Mouse (Mus musculus) megakaryocyte-erythroid progenitor cell, adult 5-6 weeks (primary cell): ENCODE results near the gene Slx4. TPM values are rescaled to one million over a fixed set of nuclear protein-coding genes. Genes with fewer than 3 reads are reported as not detected.
"Not testable (repeated sequence)": the region's sequence is repeated elsewhere in the genome, so short reads cannot be mapped to it uniquely, and the experiment has no call there.

Experiments used
- ATAC-seq: replicated peaks from 2 replicates; pipeline ENCODE4 v1.8.0; 2016; ENCODE audit warnings: mild to moderate bottlenecking, inconsistent platforms; ENCODE audit not compliant: severe bottlenecking, poor library complexity, low FRiP score, low TSS enrichment
- total RNA-seq, 2 experiments: library from RNA; stranded (forward) in 1 of 2; stranded (reverse) in 1 of 2; fragments of 200-1000, 215-1000 nt in 1 of 2; fragments of >200 nt in 1 of 2; fragmentation: Nextera tagmentation in 1 of 2; gene quantifications; 2 replicates each; pipeline ENCODE4 v1.2.3; 2014 to 2017

The Slx4 gene
- total RNA-seq, 2 experiments from 2014 or later = 35.6 to 61.3 TPM

DNA sequence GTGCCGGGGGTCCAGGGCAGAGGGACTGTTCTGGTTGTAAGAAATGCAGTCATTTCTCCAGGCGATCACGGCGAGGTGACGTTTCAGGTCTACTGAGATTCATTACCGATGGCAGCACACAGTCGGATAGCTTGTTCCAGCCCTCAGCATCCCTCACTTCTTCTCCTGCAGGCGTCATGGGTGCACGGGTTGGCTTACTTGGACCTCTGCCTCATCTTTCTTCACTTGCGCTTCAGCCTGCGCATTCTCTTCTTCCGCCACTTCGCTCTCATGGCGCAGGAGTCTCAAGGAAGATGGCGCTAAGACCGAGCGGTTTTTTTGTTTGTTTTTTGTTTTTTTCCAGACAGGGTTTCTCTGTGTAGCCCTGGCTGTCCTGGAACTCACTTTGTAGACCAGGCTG is 13.2 kb upstream of the Slx4 start:
- not testable (repeated sequence) for ATAC-seq

DNA sequence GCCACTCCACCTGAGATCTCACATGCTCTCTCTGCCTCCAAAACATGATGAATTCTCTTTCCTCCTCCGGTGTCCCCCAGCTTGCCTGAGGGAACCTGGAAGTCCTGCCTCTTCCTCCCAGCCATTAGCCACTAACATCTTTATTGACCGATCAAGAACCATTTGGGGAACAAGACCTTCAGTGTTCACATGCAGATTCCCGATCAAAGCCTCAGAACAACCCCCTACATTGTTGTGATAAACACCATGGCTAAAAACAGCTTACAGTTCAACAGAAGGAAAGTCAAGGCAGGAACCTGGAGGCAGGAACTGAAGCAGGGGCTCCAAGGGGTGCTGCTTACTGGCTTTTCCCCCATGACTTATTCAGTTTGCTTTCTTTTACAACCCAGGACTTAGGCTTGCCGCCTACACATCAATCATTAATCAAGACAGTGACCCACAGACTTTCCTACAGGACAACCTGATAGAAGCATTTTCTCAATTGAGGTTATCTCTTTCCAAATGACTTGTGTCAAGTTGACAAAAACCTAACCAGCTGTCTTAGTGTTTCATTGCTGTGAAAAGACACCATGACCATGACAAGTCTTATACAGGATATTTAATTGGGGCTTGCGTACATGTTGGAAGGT is 10.6 kb upstream of the Slx4 start:
- no peak for ATAC-seq

DNA sequence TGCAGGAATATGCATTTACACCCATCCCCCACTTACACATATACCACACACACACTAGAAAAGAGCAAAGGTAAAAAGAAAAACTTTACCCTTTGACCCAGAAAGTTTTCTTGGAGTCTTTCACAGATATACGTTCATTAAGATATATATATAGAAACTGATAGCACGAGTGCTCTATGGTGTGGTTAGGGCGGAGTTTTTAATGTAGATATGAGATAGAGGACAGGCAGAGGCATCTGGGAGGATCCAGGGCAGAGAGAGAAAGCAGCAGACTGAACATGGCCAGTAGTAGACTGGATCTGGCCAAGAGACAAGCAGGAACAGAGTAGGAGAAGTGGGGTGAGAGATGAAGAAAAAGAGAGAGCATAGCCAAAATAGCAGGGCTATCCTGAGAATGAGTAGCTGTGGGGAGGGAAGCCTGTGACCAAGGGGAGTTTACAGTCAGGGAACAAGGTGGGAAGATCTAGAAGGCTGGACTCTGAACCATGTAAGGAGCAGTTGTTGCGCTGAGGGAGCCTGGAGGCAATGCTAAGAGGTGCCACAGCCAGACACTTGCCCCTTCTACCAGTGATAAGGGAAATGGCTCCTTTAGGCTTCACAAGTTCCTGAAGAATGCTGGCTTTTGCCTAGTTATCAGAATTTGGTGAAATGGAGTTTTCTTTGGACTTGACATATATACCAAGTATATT is 9.5 kb upstream of the Slx4 start:
- peak; percentile 95 for ATAC-seq

DNA sequence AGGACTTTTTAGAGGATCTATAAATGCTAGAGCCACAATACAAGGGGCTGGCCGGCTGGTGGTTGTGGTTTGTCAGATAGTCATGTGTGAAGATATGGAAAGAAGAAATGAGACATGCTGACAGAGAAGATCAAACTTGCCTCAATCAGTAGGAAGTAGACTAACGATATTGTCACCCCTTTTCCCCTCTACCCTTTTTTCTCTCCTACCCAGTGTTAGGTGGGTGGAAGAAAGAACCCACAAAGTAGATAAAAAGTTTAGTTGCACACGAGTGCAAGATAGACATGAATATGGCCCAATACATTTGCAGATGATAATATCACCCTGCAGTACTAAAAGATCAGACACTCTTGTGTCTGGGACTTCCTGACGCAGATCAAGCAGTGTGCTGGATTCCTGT is 15.2 kb downstream of the Slx4 start:
- no peak for ATAC-seq

DNA sequence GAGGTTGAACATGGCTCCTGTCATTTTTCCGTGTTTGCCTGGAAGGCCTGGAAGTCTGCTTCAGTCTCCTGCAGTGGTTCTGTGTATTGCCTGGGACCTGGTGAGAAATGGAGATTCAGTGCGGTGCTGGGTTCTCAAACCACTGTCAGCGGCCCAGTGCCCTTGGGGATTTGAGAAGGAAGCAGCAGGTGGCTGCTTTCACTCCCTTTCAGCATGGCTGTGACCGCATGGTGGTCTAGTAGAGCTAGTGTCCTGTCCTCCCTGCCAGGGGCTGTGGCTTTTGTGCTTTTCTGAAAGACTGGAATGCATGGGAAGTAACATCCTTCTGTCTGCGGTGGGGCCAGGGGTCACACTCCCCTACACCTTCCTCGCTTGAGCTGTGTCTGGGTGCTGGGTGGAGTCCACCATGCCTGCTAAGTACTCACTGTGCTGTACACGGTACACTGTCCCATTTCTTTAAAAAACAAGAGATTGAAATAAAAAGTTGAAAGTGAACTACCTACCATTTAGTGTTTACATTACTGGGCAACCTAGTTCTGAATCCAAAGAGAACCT is 20.3 kb downstream of the Slx4 start:
- ATAC-seq = no peak

DNA sequence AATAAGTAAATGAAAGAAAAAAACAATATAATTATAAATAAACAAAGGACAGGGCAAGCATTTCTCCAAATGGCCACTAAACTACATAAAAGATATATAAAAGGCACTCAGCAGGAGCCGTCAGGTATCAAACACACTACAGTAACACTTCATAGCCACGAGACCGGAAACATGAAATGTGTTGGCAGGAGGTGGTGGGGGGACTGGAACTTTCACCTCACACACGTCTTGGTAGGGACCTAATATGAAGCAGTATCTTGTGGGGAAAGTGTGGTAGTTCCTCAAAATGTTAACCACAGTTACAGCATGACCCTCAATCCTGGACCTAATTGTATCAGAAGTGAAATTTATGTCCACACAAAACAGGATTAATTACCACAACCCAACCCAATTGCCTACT is 21.4 kb downstream of the Slx4 start:
- ATAC-seq = no peak

DNA sequence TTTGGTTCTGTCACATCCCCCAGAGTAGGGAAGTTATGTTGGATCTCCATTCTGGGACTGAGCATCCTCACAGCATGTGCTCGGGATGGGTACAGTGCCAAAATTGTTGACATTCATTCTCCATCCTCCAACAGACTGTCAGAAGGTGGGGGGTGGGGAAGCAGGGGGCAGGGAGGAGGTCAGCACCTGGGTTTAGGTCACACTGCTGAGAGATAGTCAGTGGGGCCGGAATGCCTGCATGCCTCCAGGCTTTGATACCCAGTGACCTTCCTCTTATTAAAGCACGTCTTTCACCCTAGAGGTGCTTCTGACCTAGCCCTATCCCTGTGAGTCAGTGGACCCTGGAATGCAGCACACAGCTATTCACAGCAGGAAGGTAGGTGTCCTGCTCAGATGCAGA is 26.9 kb downstream of the Slx4 start:
- ATAC-seq = no peak

DNA sequence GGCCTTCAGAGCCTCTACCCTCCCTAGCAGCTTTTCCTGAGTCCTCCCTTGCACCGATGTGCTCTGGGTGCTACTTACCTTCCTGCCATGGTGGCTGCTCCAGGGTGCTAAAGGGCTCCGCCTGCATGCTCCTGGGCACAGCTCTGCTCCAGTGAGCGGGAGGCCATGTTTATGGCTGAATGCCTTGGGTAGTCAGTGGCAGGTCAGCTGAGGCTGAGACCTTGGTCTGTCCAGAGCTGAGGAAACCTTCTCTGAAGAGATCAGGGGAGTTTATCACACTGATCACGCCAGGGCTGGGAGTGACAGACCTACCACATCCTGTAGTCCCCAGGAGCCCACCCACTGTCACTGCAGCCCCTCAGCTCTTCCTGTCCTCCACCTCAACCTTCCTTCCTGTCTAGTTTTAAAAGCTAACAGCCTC is 27.3 kb downstream of the Slx4 start, which contains the start of gene Nlrc3:
TSS of gene Nlrc3 (minus strand) at position 382 of the 421 bp plus-strand sequence.
- ATAC-seq = peak; percentile 35; the same call in 1 of the 2 replicates

DNA sequence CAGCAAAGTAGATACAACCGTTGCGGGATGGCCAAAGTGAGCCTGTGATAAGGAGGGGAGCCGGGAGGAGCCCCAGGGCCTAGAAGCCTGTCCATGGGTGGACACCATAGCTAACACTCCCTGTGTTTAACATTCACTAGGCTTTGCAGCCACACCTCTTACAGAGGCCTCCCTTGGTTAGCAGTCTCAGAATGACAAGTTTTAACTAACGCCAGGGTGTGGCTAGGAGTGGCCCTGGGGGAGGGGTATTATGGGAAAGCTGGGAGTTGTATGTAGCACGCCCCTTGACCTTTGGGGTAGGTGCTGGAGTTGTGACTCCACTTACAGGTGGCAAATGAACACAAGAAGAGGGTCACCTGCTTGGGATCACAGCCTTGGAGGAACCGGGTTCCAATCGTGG is 27.9 kb downstream of the Slx4 start:
- 0 out of 2 replicates have a peak, but pooled peaks have one; percentile 31 for ATAC-seq

DNA sequence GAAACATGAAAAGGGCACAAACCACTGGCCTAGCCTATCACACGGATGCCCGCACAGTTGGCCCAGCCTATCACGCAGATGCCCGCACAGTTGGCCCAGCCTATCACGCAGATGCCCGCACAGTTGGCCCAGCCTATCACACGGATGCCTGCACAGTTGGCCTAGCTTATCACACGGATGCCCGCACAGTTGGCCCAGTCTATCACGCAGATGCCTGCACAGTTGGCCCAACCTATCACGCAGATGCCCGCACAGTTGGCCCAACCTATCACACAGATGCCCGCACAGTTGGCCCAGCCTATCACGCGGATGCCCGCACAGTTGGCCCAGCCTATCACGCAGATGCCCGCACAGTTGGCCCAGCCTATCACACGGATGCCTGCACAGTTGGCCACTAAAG is 29.1 kb downstream of the Slx4 start:
- not testable (repeated sequence) for ATAC-seq

DNA sequence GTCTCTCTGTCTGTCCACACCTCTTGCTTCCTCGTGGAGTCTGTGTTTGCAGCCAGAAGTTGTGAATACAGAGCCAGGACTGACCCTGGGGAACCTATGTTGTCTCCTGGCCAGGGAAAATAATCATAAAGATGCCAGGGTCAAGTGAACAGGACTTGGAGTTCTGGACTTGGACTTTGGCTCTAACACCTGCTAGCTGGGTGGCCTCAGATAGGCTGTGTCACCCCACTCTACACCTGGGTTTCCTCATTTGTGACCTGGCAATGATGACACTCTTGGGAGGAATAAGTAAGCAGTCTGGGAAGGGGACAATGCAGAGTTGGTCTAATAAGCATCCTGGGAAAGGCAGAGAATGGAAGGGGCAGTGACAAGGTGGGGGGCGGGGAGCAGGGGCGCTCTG is 38.0 kb downstream of the Slx4 start:
- no peak for ATAC-seq

DNA sequence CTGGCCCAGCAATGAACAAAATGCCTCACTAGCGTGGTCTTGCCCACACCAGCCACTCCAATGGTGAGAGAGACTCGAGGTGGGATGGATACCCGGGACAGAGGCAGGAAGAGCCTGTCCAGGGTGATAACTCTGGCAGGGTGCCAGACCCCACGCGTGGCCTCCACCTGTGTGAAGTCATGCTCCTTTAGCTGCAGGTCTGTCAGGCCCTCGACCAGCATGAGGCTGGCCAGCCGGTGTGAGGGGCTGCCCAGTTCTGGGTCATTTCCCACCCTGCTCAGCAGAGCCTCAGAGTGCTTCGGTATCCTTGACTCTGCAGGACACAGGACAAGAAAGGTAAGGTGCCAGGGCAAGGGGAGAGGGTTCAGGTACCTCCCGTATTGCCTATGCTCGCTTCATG is 38.6 kb downstream of the Slx4 start:
- no peak for ATAC-seq

DNA sequence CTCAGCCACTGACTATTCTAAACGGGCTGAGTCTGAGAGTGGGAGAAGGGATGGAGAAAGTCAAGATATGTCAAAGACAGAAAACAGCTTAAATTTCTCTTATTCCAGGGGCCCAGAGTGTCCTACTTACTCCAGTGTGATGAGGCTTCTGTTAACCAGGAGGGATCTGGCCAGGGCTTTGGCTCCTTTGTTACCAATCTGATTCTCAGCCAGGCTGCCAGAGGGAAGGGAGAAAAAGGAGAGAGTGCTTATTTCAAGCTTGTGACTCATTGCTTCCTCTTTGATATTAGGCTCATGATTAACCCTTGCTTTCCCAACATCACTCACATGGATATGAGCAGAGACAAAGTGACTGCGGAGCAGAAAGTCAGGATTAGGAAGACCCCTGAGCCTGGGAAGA is 44.3 kb downstream of the Slx4 start:
- no peak for ATAC-seq

DNA sequence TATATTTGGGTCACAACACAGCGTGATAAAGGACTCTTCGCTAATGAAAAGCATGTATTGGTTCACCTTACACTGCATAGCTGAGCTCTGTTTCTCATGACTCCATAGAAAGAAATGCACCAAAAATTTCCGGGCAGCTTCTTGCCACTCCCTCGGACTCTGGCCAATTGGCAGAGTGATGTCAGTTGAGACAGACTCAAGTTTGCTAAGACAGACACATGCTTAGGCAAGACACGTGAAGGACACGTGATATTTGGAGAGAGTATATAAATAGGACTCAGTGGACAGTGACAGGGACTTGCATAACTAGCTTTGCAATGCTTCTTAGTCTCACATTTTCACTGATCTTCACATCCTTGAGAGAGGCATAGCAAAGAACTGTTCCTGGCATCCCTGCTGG is 47.2 kb downstream of the Slx4 start:
- ATAC-seq = no peak

DNA sequence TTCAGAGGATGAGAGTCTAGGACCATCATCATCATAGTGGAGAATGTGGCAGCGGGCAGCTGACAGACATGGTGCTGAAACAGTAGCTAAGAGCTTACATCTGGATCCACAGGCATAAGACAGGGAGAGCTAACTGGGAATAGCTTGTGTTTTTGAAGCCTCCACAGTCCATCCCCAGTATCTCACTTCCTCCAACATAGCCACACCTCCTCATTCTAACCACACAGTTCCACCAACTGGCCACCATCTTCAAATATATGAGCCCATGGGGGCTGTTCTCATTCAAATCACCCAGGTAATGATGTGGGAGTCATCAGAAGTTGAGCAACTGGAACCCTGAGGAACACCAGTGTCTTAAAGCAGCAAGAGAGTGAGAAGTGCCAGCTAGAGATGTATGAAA is 52.4 kb downstream of the Slx4 start:
- no peak for ATAC-seq

DNA sequence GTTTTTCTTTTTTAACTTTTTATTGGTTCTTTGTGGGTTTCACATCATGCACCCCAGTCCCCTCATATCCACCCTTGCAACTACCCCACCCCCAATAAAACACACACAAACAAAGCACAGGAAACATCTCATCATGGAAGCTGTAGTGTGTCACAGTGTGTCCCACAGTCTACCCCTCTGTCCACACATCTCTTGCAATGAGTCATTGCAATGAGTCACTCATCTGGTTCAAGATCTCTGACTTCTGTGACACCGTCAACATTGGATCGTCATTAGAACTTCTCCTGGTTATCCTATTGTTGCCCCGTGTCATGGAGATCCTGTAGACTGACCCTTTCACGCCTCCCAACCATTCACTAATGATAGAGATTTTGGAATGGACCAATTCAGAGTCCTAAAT is 68.9 kb downstream of the Slx4 start:
- ATAC-seq = no peak

DNA sequence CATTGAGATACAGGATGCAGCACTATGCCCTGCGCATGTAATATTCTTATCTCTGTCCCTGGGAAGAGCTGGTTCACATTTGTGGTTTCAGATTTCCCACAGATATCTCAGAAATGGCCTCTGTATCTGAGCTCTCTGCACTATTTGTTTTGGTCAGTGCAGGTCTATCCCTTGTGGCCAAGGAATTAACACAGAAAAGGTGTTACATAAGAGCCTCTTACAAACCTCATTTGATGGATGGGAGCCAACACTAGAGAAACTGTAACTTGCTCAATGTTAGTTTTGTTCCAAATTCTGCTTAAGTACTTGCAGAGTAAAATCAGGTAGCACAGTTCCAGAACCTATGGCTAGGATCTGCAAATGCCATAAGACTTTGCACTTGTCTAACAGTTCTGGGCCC is 69.5 kb downstream of the Slx4 start:
- ATAC-seq = no peak

DNA sequence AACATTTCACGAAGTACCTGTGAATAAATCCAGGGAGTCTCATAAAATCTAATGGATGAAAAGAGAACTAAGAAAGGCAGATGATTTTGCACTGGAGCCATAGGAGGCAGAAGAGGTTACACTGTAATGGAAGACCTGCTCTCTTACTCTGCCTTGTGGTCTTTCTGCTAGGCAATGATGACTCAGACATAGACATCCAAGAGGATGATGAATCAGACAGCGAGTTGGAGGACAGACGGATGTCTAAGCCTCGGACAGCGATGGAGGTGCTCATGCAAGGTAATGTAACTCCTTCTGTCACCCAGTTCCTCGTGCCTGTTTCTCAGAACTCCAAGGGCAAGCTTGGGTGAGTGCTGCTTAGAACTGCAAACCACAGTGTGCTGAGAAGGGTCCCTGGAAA is 70.0 kb downstream of the Slx4 start:
- no peak for ATAC-seq

DNA sequence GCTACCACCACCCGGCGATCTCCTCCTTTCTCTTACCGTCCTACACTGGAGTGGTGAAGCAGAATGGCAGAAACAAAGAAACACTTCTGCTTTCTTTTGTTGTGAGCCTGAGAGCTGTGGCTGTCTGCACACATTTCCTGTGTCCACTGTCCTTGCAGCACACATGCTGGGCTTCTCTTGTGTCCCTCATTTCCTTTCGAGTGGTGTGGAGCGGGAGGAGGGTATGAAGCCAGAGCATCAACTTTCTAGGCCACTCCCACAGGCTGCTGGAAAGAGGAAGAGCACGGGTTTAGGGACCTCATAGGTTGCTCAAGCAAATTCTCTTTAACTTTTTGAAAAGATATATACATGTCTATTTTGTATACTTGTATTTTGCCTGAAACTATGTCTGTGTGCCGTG is 74.4 kb downstream of the Slx4 start:
- ATAC-seq = no peak
